Mouse (Mus musculus): Measurements from ENCODE around the gene Slc44a5.
"Not testable (repeated sequence)": the region's sequence is repeated elsewhere in the genome, so short reads cannot be mapped to it uniquely, and the experiment has no call there.

The Slc44a5 gene

DNA sequence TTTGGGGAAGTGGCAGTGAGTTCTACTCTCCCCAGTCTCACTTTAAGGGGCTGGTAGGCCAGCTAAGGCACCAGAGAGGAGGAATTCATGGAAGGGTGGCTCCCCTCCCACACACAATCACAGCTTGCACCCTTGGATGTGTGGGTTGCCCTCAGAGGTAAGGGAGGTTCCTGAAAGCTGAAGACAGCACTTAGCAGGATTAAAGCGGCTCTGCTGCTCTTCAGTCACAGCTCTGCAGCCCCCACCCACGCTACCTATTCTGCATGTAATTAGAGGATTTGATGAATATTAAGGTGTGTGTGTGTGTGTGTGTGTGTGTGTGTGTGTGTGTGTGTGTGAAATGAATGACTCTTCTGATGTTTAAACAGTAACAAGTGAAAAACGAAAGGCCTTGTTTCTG is 163.3 kb downstream of the Slc44a5 start:
- in situ Hi-C loops (cut with MboI; ENCODE audit: unreplicated experiment in 2 of 2) = no loop called here

DNA sequence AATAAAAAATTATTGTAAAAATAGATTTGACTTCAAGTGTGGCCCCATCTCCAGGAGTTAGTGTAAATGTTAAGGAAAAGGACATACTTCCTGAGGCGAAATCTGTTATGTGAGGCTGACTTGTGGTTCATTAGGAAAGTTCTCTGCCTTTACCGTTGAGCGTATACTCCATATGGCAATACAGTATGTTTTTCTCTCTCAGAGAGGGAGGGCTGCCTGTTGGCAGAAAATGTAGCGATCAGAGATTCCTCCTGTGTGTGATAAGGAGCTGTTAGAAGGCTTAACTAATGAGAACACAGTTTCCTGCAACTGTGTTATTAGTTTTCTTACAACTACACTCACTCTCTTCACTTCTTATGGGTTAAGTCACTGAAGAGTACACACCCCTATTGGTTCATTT is 168.1 kb downstream of the Slc44a5 start:
- in situ Hi-C loops (cut with MboI; ENCODE audit: unreplicated experiment in 2 of 2) = no loop called here

DNA sequence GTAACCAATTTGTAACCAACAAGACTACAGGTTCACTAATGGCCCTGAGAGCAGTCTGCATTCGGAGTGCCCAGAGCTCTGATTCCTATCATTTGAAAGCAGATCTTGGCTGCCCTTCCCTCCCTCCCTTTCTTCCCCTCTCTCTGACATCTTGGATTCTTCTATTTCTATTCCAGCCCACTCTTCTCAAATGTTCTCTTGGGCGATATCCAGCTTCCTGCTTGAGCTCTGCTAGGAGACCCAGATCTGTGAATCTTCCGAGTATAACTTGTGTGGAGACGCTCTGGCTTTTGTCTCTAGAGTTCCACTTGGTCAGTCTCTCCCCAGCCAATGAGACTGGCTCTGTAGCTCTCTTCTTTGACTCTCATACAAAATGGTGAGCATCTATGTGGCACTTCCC is 169.4 kb downstream of the Slc44a5 start:
- in situ Hi-C loops (cut with MboI; ENCODE audit: unreplicated experiment in 2 of 2) = no loop called here

DNA sequence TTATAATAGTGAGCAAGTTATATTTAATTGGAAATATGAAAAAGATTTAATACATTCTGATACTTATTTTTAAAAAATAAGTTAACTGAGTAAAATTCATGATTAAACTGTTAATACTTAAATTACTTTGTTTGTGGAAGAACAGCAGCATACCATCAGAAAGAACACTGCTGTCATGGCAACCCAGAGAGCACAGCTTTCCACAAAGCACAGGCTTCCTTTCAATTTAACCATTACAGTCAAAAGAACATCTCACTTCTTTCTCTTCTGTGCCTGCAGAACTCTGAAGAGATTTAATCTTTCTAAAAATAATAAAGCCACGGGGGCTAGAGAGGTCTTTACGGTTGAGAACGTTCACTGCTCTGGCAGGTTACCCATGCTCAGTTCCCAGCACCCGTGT is 172.5 kb downstream of the Slc44a5 start:
- in situ Hi-C loops (cut with MboI; ENCODE audit: unreplicated experiment in 2 of 2) = no loop called here

DNA sequence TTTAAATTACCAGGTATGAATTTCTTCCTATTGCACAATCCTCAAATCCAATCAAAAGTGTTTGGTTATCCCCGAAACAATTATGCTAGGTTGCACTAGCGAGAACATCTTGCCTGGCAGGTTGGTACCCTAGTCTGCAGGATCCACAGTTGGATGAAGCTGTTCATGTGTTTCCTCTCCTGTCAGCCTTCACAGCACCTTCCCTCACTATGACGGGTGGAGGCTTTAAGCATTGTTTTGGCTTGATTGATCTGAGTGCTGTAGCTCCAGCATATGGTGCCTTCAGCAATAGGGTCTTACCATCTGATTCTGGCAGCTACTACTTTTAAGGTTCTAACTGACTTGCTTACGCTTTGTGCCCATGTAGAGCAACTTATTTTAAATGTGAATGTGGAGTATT is 176.5 kb downstream of the Slc44a5 start:
- in situ Hi-C loops (cut with MboI; ENCODE audit: unreplicated experiment in 2 of 2) = no loop called here

DNA sequence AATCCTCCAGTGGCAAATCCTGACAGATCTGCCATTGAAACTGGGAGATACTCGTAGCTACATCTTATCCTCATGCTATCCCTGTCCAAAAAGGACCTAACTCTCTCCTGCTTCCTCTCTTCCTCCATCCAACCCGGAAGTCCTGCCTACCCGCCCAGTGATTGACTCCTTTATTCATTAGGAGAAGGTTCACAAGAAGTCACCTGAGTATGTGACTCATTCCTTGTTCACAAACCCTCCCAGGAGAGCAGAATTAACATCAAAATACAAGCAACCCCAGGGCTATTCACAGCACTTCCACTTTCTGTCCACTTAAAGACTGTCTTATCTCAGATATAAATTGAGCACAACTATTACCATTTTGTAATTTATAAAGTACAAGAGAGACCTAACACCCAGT is 180.3 kb downstream of the Slc44a5 start:
- in situ Hi-C loops (cut with MboI; ENCODE audit: unreplicated experiment in 2 of 2) = not testable (repeated sequence)

DNA sequence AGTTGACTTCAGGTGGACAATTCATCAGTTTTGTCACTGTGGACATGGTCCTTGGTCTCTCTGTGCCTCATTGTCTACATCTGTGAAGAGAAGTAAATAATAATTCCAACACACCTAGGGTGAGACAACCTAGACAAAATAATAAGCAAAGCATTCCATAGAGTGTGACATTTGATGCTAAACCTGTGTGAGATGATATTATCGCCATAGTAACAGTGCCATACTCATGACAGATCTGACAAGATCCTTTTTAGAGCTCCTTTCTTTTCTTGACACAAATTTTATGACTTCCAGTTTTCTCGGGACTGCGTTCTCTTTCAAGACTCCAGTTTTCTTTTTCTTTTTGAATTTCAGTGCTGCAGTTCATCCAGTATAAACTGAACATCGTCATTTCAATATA is 192.6 kb downstream of the Slc44a5 start:
- in situ Hi-C loops (cut with MboI; ENCODE audit: unreplicated experiment in 2 of 2) = no loop called here

DNA sequence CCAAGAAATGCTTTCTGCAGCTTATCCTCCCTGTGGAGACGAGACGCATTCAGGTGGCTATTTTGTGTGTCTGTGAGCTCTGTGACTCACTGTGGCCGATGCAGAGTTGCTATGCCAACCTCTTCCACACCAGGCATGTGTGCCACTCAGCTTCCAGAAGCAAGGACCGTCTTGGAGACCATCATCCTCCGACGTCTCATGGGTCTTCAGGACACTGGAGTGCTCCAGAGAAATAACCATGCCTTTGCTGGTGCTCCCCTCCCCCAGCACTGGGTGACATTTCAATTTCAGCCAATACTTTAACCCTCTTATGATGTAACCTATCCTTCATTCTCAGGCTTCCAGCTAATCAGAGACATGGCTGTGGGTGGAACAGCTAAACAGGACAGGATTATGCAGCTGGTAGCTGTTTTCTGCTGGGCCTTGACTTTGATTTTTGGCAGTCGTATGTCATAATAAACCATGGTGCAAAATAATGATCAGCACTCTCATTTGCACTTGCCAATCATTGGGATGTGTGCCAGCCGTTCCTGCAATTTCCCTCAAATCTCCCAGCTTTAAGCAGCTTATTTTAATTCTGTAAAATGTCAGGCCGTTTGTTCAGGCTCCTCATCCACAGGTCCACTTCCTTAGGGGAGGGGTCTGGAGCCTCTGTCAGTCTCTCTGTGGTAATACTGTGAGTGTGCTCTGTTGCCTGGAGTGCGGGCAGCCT is 198.8 kb downstream of the Slc44a5 start:
- in situ Hi-C loops (cut with MboI; ENCODE audit: unreplicated experiment in 2 of 2) = no loop called here

DNA sequence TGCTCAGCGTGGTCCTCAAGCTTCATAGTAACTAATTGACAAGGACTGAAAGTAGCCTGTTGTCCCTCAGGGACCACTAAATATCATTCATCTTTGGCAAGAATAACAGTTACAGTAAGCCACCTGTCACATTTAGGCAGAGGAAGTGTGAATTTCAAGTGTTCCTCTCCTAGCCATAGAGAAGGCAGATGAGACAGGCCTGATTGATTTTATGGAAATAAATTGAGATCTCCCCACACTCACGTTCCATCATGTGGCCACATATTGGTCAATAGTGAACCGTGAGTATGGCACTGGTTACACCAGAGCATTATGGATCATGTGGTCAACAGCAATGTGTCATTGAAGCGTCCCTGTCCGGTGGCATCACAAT is 199.3 kb downstream of the Slc44a5 start:
- in situ Hi-C loops (cut with MboI; ENCODE audit: unreplicated experiment in 2 of 2) = no loop called here

DNA sequence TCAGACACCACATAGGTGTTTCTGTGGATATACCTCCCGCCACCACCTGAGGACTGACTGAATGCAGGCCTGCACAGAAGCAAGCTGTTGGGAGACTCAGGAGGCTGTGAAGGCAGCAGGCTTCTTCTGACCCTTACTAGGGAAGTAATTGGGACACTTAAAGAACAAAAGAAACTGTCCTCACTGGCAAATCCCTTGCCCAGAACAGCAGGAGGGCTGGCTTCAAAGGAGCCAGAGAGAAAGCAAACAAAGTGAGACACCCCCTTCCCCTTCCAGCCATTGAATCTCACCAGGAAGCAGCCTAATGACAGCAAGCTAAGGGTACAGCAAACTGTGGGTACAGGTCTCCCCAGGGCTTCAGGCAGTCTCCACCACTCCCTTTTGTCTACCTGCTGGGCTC is 200.3 kb downstream of the Slc44a5 start:
- in situ Hi-C loops (cut with MboI; ENCODE audit: unreplicated experiment in 2 of 2) = no loop called here

DNA sequence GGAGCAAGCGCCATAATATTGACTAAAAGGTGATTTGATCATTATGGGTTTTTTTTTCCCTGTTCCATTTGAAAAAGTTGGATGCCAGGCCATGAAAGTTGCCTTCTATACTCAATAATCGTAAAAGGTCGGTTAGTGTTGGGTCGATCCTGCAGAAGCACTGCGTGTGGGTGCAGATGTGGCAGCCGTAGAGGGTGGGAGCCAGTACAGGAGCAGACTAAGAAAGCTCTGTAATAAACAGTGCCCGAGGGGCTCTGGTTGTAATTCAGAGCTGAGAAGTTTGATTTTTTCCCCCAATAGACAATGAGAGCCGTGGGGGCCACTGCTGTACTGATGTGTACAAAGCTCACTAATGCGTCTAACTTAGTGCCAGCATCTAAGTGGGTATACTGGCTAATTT is 200.8 kb downstream of the Slc44a5 start:
- in situ Hi-C loops (cut with MboI; ENCODE audit: unreplicated experiment in 2 of 2) = no loop called here

DNA sequence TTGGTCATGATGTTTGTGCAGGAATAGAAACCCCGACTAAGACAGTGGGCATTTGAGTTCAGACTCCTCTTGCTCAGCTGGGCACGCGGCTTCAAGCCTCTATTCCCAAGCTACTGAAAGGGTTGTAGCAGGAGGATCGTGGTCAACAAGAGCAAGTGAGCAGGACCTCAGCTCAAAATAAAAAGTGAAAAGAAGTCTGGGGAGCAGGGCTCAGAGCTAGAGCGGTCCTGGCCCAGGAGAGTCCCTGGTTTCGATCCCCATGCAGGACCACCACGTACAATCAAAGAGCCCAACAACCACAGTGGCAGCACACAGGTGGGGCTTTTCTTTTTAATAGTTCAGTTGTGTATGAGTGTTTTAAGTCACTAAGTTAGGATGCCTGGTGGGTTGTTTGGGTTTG is 201.5 kb downstream of the Slc44a5 start:
- in situ Hi-C loops (cut with MboI; ENCODE audit: unreplicated experiment in 2 of 2) = no loop called here

DNA sequence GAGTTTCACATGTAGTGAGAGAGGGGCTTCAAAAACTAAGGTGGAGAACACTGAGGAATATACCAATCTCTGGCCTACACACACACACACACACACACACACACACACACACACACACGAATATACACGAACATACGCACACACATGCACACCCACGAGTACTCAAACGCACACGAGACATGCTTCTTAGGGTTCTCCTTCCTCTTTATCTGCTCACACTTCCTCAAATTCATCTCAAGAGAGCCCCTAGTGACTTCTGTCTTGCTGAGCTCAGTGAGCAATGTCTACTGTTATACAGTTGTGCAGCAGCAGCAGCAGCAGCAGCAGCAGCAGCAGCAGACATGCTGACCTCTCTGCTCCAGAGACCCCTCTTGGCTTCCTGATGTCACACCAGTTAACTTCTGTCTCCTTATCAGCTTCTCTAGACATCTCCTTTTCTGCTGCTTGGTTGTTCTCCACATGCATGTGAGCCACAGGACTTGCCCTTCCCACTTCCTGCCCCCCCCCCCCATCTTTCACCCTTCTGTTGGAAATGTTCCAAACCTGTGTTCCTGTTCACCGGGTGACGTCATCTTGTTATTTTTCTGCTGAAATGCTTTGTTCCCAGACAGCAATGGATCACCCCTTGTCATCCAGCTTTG is 204.5 kb downstream of the Slc44a5 start:
- in situ Hi-C loops (cut with MboI; ENCODE audit: unreplicated experiment in 2 of 2) = no loop called here

DNA sequence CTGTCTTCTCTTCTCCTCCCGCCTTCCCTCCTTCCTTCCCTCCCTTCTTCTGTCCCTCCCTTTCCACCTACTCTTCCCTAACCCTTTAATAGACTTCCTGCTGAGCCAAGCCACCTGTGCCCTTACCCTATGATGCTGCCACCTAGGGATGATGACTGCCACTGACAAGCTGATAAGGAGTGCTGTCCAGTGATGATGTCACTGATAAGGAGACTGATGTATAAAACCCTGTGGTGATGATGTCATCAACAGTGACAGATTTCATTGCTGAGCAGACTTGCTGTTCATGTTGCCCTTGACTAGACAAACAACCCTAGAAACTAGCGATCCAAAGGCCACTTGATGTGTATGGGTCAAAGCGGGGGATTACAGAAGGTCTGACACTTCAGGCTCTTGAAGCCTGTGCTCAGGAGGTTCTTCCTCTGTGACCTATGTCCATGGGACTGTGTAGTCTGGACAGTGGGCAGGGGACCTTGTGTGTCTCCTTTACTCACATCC is 206.2 kb downstream of the Slc44a5 start:
- in situ Hi-C loops (cut with MboI; ENCODE audit: unreplicated experiment in 2 of 2) = no loop called here

DNA sequence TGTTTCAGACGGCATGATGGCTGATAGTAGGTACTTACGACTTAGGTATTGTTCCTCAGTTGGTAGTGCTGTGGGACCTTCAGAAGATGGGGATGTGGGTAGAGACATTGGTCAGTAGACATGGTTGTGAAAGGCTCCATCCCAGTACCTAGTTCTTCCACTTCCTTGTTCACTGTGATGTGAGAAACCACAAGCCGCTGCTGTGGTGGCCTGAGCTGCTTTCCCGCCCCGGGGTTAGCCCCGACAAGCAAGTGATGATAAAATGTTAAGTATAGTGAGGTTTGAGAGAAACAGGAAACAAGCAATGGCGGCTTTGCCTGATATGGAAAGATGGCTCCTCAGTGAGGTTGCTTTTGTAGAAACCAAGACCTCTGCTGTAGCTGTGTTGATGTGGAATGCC is 209.8 kb downstream of the Slc44a5 start:
- in situ Hi-C loops (cut with MboI; ENCODE audit: unreplicated experiment in 2 of 2) = no loop called here

DNA sequence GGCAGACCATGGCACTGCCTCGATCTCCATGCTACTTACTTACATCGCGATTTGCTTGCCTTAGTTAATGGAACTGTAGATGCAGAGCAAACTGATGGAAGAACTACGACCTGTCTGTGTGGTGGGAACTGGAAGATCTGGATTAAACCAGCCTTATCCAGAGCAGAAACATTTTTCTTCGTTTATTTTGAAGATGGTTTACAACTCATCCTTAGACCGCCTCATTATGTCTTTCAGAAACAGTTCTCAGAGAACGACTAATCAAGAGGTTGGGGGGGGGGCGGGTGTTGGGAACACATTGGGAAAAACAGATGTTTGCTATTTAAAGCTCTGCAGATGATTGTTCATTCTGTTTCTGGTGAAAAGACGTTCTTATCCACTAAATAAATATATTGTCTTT is 210.7 kb downstream of the Slc44a5 start:
- in situ Hi-C loops (cut with MboI; ENCODE audit: unreplicated experiment in 2 of 2) = no loop called here

DNA sequence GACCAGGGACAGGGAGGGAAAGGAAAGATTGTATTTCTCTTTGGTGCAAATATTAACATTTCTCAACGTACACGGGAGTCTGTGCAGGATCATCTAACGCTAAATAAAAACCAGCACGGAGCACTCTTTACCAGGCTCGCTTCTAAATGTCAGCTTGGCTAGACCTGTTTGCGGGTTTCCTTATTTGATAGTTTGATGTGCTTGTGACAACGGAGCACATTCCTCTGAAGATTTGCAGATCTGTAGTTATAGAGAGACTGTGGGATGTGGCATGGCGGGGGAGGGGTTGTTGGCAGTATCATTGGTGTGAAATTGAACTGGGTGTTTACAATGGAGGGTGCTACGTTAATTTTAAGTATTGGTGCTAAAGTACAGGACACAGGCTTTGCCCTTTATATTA is 215.4 kb downstream of the Slc44a5 start:
- in situ Hi-C loops (cut with MboI; ENCODE audit: unreplicated experiment in 2 of 2) = no loop called here

DNA sequence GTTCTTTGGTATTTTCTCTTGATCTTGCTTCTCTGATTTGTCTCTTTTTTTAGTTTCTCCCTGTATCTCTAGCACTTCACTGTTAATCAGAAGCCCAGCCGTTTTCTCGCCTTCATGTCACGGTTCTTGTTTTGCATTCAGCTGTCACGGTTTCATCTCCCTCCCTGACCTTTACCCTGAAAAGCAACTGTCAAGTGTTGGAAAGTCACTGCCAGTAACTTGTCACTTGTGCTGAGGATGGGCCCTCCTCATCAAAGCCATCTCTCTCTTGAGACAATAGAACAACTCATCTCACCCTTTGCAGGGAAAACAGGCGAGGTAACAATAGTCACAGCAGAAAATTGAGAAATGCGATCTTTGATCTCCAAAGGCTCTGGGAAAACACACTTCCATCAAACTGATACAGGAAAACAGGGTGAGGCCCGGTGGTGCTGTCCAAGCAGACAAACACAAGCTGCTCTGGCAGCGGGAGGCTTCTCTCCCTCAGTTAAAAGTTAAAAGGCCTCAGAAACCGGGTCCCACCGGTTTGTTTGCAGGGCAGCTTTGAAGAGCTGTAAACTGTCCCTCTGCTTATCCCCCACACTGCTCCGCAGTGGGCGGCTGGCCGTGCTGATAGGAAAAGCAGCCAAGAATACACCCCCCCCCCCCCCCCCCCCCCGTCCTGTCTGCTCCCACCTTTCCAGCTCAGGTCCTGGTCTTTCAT is 219.2 kb downstream of the Slc44a5 start:
- in situ Hi-C loops (cut with MboI; ENCODE audit: unreplicated experiment in 2 of 2) = no loop called here

DNA sequence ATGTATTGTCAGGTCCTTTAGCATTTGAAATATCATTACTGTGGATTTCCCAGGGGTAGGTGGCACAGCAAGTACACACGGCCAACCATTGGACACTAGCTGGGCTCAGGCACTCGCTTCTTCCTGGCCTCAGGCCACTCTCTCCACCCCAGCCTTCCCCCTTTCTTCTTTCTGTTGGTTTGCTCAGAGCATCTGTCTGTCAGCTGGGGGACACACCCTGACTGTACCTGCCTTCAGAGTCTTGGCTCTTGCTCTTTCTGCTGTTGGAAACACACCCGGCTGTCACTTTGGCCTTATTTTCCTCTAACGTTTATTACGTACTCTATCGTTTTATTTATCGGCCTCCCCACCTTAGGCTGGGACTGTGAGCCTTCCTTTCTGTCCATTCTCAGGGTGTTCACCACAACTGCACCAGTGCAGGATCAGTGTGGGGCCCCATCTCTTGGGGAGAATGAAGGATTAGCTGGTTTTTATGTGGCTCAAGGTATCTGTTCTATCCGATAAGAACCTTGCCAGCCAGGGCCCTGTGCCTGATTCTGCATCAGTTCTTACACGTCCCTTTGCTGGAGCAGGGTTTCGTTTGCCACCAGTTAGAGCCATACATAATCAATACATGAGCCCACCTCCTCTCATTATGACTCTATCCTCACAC is 220.1 kb downstream of the Slc44a5 start:
- in situ Hi-C loops (cut with MboI; ENCODE audit: unreplicated experiment in 2 of 2) = no loop called here

DNA sequence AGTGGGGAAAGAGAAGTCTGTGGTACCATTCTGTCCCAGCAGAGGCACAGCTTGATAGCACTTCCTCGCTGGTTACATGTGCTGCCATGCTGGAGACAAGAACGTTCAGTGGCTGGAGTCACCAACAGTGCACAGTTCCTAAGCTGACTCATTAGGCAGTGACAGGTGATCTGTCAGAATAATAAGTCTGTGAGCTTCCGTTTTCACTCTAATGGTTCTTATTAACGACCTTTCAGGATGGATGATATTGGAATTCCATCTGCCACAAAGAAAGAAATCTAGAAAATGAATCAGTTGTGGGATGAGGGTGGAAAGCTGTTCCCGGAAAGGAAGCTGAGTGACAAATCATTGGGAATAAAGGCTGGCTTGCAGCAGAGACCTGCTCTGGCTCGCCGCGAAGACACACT is 227.2 kb downstream of the Slc44a5 start:
- in situ Hi-C loops (cut with MboI; ENCODE audit: unreplicated experiment in 2 of 2) = no loop called here

DNA sequence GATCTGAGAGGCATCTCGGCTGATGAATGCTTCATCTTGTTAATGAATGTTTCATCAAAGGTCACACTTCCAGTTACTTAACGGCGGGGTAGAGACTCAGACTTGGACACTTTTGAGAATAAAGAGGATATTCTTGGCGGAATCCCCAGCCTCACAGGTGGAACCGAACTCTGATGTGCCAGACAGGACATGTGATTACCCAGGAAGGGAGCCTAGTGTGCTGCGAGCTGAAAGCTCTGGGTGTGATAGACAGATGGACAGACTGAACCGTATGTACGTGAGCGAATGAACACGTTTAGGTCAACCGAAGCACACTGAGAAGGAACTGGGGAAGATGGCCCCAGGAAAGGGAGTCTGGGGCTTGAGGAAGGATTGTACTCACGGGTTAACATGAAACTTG is 228.6 kb downstream of the Slc44a5 start:
- in situ Hi-C loops (cut with MboI; ENCODE audit: unreplicated experiment in 2 of 2) = no loop called here

All from v-Abl transformed pro-B cells (cell line).